In genomic region chr12:13269570-13270390, GRCm38 (mm10) we compare ENCODE assay signal across 8 mouse cellular contexts. TPM values are rescaled to one million over a fixed set of nuclear protein-coding genes. Genes with fewer than 3 reads are reported as not detected.
DNase-seq lines count a peak whose midpoint lies in the region; ATAC-seq and TF ChIP-seq lines count a peak whose summit lies in the region.

No protein-coding gene starts in this region.

- H3K27ac ChIP-seq in lung, embryonic 15.5 days = no peak overlapping the region
- no peak overlapping the region for H3K27ac ChIP-seq in cortical plate, adult 2 months (ENCODE audit: insufficient read depth, low read length)
- peak overlapping the region; percentile 74; the same call in 1 of the 2 replicates for H3K27ac ChIP-seq in hindbrain, embryonic 16.5 days (ENCODE audit: low read depth, low read length)
- peak overlapping the region; percentile 76 for H3K27ac ChIP-seq in midbrain, embryonic 15.5 days

- H3K36me3 ChIP-seq in lung, embryonic 15.5 days = peaks cover 6% of the 10 kb centered on the region; the same call in 1 of the 2 replicates
- H3K36me3 ChIP-seq in hindbrain, embryonic 16.5 days (ENCODE audit: control insufficient read depth, insufficient read depth, low read length) = peaks cover 4% of the 10 kb centered on the region; the same call in 1 of the 2 replicates
- H3K36me3 ChIP-seq in midbrain, embryonic 15.5 days (replicated peaks) = no peaks in the 10 kb centered on the region

- peaks cover 8% of the 10 kb centered on the region for H3K4me1 ChIP-seq in lung, embryonic 15.5 days
- H3K4me1 ChIP-seq in cortical plate, adult 2 months (ENCODE audit: control insufficient read depth, insufficient read depth, low read length) = peaks cover 3% of the 10 kb centered on the region; the same call in 1 of the 2 replicates
- H3K4me1 ChIP-seq in hindbrain, embryonic 16.5 days (ENCODE audit: control insufficient read depth, insufficient read depth, low read depth, low read length) = peaks cover 15% of the 10 kb centered on the region
- H3K4me1 ChIP-seq in midbrain, embryonic 15.5 days = peaks cover 17% of the 10 kb centered on the region

- H3K9ac ChIP-seq in lung, embryonic 15.5 days = peak overlapping the region; percentile 73
- peak overlapping the region; percentile 83 for H3K9ac ChIP-seq in hindbrain, embryonic 16.5 days (ENCODE audit: low read depth, low read length)
- peak overlapping the region; percentile 69 for H3K9ac ChIP-seq in midbrain, embryonic 15.5 days

- TF ChIP-seq POLR2A in cortical plate, adult 2 months (IDR thresholded peaks at IDR 0.05; ENCODE audit: extremely low read depth, insufficient read depth, low read length) = no peak

- H3K9me3 ChIP-seq in lung, embryonic 15.5 days = no peaks in the 10 kb centered on the region
- H3K9me3 ChIP-seq in hindbrain, embryonic 16.5 days (ENCODE audit: control insufficient read depth, low read length) = no peaks in the 10 kb centered on the region
- H3K9me3 ChIP-seq in midbrain, embryonic 15.5 days = no peaks in the 10 kb centered on the region

- peak overlapping the region; percentile 59 for H3K4me2 ChIP-seq in lung, embryonic 15.5 days
- peak overlapping the region; percentile 58 for H3K4me2 ChIP-seq in hindbrain, embryonic 16.5 days (ENCODE audit: low read length)
- H3K4me2 ChIP-seq in midbrain, embryonic 15.5 days = peak overlapping the region; percentile 66

- peak; percentile 12; the same call in 1 of the 2 replicates for ATAC-seq in lung, embryonic 15.5 days (ENCODE audit: borderline replicate concordance, extremely low read depth, low FRiP score, low TSS enrichment)
- peak; percentile 52 for ATAC-seq in hindbrain, embryonic 16.5 days
- ATAC-seq in midbrain, embryonic 15.5 days (replicated peaks) = peak; percentile 48

- H3K27me3 ChIP-seq in lung, embryonic 15.5 days = no peaks in the 10 kb centered on the region
- no peaks in the 10 kb centered on the region for H3K27me3 ChIP-seq in hindbrain, embryonic 16.5 days (replicated peaks; ENCODE audit: control insufficient read depth, insufficient read depth, low read length)
- no peaks in the 10 kb centered on the region for H3K27me3 ChIP-seq in midbrain, embryonic 15.5 days (replicated peaks)

- WGBS in lung, embryonic 15.5 days = 43% methylated on average over 16 of the region's 16 CpGs
- WGBS in hindbrain, embryonic 16.5 days = 43% methylated on average over 16 of the region's 16 CpGs
- WGBS in midbrain, embryonic 15.5 days = 46% methylated on average over 16 of the region's 16 CpGs

- peak overlapping the region; percentile 88 for H3K4me3 ChIP-seq in lung, embryonic 15.5 days
- H3K4me3 ChIP-seq in cortical plate, adult 2 months (ENCODE audit: insufficient read depth, low read length) = peak overlapping the region; percentile 94
- peak overlapping the region; percentile 90 for H3K4me3 ChIP-seq in hindbrain, embryonic 16.5 days (ENCODE audit: low read length)
- peak overlapping the region; percentile 83 for H3K4me3 ChIP-seq in midbrain, embryonic 15.5 days

- no peak for DNase-seq in lung, postnatal 10 days
- DNase-seq in spleen, postnatal 10 days (ENCODE audit: low spot score in 2 of 2) = no peak
- DNase-seq in layer of hippocampus, adult 11-12 months (ENCODE audit: low spot score) = no peak
- DNase-seq in kidney, adult 8-10 months = no peak

- TF ChIP-seq CTCF in cortical plate, adult 2 months (IDR thresholded peaks at IDR 0.05; ENCODE audit: extremely low read depth, insufficient read depth, low read length) = no peak

RNA-seq across cellular contexts. Expression of gene Nbas, which starts 0.8 kb away (rescaled TPM):
- 12.2 and 13.3 TPM in 2 replicates for polyA plus RNA-seq in lung, embryonic 15.5 days (2015; fragmentation: Nextera tagmentation; extraction: Ambion mirVana)
- 24.7 and 25.7 TPM in 2 replicates for polyA plus RNA-seq in cortical plate, adult 2 months (2012; rRNA removed)
- 14.4 and 17.5 TPM in 2 replicates for polyA plus RNA-seq in hindbrain, embryonic 16.5 days (2015; fragmentation: Nextera tagmentation; extraction: Ambion mirVana)
- 17.5 and 17.7 TPM in 2 replicates for polyA plus RNA-seq in midbrain, embryonic 15.5 days (2015; fragmentation: Nextera tagmentation; extraction: Ambion mirVana)

RNA-seq across cellular contexts. Expression of gene Ddx1, which starts 20.8 kb away (rescaled TPM):
- 141 and 142 TPM in 2 replicates for polyA plus RNA-seq in lung, embryonic 15.5 days (2015; fragmentation: Nextera tagmentation; extraction: Ambion mirVana)
- 64.1 and 71.8 TPM in 2 replicates for polyA plus RNA-seq in cortical plate, adult 2 months (2012; rRNA removed)
- 136 and 148 TPM in 2 replicates for polyA plus RNA-seq in hindbrain, embryonic 16.5 days (2015; fragmentation: Nextera tagmentation; extraction: Ambion mirVana)
- 128 and 132 TPM in 2 replicates for polyA plus RNA-seq in midbrain, embryonic 15.5 days (2015; fragmentation: Nextera tagmentation; extraction: Ambion mirVana)

Comparison
In these comparisons a context has a peak if more than half of its experiments do, and no peak if none do; other contexts are left out.
1. H3K27ac ChIP-seq: peak in hindbrain, embryonic 16.5 days (single experiment) and midbrain, embryonic 15.5 days (single experiment); none in lung, embryonic 15.5 days (single experiment) and cortical plate, adult 2 months (single experiment).
2. Peak in every context shown above with its lines, with median percentiles within 50 percentile points of each other: ATAC-seq, H3K4me2 ChIP-seq, H3K4me3 ChIP-seq and H3K9ac ChIP-seq.